Mouse (Mus musculus) myocyte (in vitro differentiated cells): ENCODE data around the gene Hspb9.

Experiments used
- E2F4 ChIP-seq: IDR thresholded peaks from one replicate; pipeline ENCODE4 v1.6.1; 2011; ENCODE audit warnings: mild to moderate bottlenecking, control low read depth, moderate library complexity; ENCODE audit not compliant: insufficient read depth
- MAX ChIP-seq: IDR thresholded peaks from one replicate; pipeline ENCODE4 v1.6.1; 2011; ENCODE audit warnings: low read depth, mild to moderate bottlenecking, control low read depth
- MYOD1 ChIP-seq, 3 experiments: IDR thresholded peaks; one replicate each; pipeline ENCODE4 v1.6.1; 2011; ENCODE audit warnings: control low read depth in 2 of 3, low read depth in 2 of 3, mild to moderate bottlenecking in 2 of 3, moderate library complexity in 1 of 3; ENCODE audit not compliant: insufficient read length in 2 of 3, control insufficient read depth in 1 of 3
- POLR2A ChIP-seq: IDR thresholded peaks from one replicate; pipeline ENCODE4 v1.6.1; 2011; ENCODE audit warnings: low read depth, mild to moderate bottlenecking, control low read depth, moderate library complexity; ENCODE audit not compliant: insufficient read length
- POLR2AphosphoS2 ChIP-seq: IDR thresholded peaks from one replicate; pipeline ENCODE4 v1.6.1; 2011; ENCODE audit warnings: low read depth, control low read depth; ENCODE audit not compliant: insufficient read length
- TCF3 ChIP-seq: IDR thresholded peaks from one replicate; pipeline ENCODE4 v1.6.1; 2011; ENCODE audit warnings: low read depth, control low read depth; ENCODE audit not compliant: insufficient read length

- TF ChIP-seq POLR2A (no peak), TCF3 (no peak), E2F4 (no peak), MAX (no peak), POLR2AphosphoS2 (no peak), MYOD1 (IDR thresholded peaks at IDR 0.05; ENCODE audit: control insufficient read depth in 1 of 3, insufficient read length in 2 of 3, low read depth in 2 of 3) (no peak)
Observed at GRCm38 (mm10) chr11:100735134-100735865, 21.6 kb downstream of the Hspb9 start.
